Mouse (Mus musculus) neural tube, postnatal 0 days (tissue): ENCODE data around the gene Krt79. TPM values are rescaled to one million over a fixed set of nuclear protein-coding genes. Genes with fewer than 3 reads are reported as not detected.

Experiments used
- microRNA-seq: library from miRNA; unstranded; fragments of <30 nt; microRNA quantifications from one replicate; pipeline ENCODE4, GENCODE M21; 2016
- polyA plus RNA-seq: library from polyadenylated mRNA; unstranded; fragments of >200 nt; fragmentation: Nextera tagmentation; extraction: Ambion mirVana; gene quantifications from 2 replicates; pipeline ENCODE4 v1.2.1, GENCODE M21; 2015

Krt79 gene
- 0.28 and 0.32 TPM in 2 replicates for polyA plus RNA-seq

DNA sequence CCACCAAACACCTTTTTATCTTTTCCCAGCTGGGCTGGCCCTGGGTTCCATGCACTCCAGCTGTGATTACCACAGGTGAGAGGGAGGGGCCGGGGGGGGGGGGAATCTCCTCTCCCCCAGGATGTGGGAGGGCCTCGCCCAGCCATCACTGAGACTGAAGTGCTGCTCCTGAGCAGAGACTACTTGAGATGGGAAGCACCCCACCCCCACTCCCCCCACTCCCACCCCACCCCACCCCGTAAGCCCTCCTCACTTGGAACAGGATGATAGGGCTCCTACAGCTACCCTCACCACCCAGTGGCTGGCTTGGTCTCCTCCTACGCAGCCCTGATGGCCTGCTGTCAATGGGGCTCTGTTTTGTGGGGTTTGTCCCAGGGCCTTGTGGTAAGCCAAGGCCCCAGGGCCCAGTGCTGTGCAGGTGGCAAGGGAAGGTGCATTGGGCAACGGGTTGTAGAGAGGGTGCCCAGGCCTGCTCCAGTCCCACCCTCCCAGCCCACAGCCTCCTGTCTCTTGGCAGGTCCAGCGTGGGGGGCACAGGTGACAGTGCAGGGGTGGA, at the start of gene Krt79:
Krt79 (minus strand) TSS at position 51 of the 556 bp plus-strand sequence.

DNA sequence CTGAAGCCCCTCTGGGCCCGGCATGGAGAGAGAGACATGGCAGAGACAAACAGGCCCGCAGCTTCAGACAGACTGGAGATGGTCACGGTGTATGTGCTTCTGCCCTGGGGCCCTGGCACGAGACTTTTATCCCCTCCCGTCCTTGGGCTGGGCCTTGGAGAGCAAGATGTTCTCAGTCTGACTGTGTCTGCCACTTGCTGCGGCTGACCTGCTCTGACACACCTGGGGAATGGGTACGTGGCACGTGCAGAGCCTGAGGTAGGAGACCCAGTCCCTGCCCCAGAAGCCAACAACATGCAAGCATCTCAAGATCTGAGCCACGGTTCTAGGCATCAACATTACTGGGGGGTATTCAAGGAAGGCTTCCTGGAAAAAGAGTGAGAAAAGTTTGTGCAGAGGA, 14.1 kb upstream of the Krt79 start, which contains the start of gene Krt78:
Krt78 (minus strand) TSS at position 101 of the 400 bp plus-strand sequence.

DNA sequence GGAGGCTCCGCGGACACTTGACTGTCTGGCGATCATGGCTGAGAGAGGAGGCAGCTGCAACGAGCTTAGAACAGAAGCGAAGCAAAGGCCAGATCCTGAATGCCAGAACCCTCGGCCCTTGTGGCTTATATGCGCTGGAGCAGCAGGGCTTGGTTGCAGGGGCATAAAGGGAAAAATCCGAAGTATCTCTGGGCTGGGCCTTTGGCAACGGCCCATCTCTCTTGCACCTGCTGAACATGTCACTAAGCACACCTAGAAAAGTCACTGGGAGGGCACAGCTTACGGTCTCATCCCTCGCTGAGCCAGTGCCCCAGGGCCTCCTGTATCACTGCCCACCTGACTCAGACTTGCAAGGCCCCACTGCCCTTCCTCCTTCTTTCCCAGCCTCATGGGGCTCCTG, 15.5 kb downstream of the Krt79 start, which contains the start of gene Krt4:
Krt4 (minus strand) TSS at position 101 of the 400 bp plus-strand sequence.

DNA sequence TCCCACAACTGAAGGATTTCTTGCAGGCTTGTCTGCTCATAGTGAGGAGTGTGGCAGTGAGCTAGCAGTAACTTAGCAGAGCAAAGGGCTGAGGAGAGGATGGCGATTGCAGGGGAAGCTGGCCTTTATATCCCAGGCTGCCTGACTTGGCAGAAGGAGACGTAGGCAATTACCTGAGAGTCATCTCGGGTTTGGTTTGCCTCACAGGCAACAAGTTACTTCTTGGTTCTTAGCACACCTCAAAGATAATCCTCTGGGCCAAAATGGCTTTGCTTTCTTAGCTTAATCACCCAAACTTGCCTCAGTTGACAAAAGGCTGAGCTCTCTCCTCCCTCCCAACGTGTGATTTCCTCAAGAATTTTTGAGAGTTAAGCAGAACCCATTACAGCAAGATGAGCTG, 47.3 kb downstream of the Krt79 start, which contains the start of gene Krt76:
Krt76 (minus strand) TSS at position 101 of the 400 bp plus-strand sequence.

Small RNA genes within 50 kb of the gene (microRNA-seq; reads per million reads assigned to microRNA genes)
- gene Gm44356: not detected

Other genes starting within 250 kb of the Krt79 start
- not detected in 2 replicates for gene Krt6a, start 246.0 kb downstream of the Krt79 start, polyA plus RNA-seq
- gene Krt5, start 227.4 kb downstream of the Krt79 start, polyA plus RNA-seq: 0.12 and 0.17 TPM in 2 replicates
- 0.64 and 0.95 TPM in 2 replicates for gene Krt71, start 197.2 kb downstream of the Krt79 start, polyA plus RNA-seq
- gene Krt72, start 153.9 kb downstream of the Krt79 start, polyA plus RNA-seq: not detected in 2 replicates
- 0.37 and 0.65 TPM in 2 replicates for gene Krt73, start 138.0 kb downstream of the Krt79 start, polyA plus RNA-seq
- gene Krt2, start 122.2 kb downstream of the Krt79 start, polyA plus RNA-seq: 0.12 and 0.17 TPM in 2 replicates
- gene Krt1, start 89.5 kb downstream of the Krt79 start, polyA plus RNA-seq: 20.8 and 23.0 TPM in 2 replicates
- gene Krt77, start 70.6 kb downstream of the Krt79 start, polyA plus RNA-seq: 0.47 and 0.89 TPM in 2 replicates
- gene Krt76, start 47.4 kb downstream of the Krt79 start, polyA plus RNA-seq: not detected in 2 replicates
- not detected in 2 replicates for gene Krt4, start 15.6 kb downstream of the Krt79 start, polyA plus RNA-seq
- not detected in 2 replicates for gene Krt78, start 14.0 kb upstream of the Krt79 start, polyA plus RNA-seq
- 0.45 and 0.87 TPM in 2 replicates for gene Krt8, start 64.2 kb upstream of the Krt79 start, polyA plus RNA-seq
- 1.4 and 1.9 TPM in 2 replicates for gene Krt18, start 87.9 kb upstream of the Krt79 start, polyA plus RNA-seq
- 57.5 and 60.8 TPM in 2 replicates for gene Eif4b, start 133.4 kb upstream of the Krt79 start, polyA plus RNA-seq
- 8.8 and 10.3 TPM in 2 replicates for gene Tns2, start 160.1 kb upstream of the Krt79 start, polyA plus RNA-seq
- 107 and 114 TPM in 2 replicates for gene Spryd3, start 195.9 kb upstream of the Krt79 start, polyA plus RNA-seq
- 21.1 and 33.5 TPM in 2 replicates for gene Igfbp6, start 204.0 kb upstream of the Krt79 start, polyA plus RNA-seq
- 0.21 TPM in 1 of 2 replicates, not detected in the other for gene Soat2, start 210.2 kb upstream of the Krt79 start, polyA plus RNA-seq